Mouse (Mus musculus) granulocyte monocyte progenitor cell, adult 5-6 weeks (primary cell): ENCODE measurements around the gene Irgm1. TPM values are rescaled to one million over a fixed set of nuclear protein-coding genes. Genes with fewer than 3 reads are reported as not detected.
"Not testable (repeated sequence)": the region's sequence is repeated elsewhere in the genome, so short reads cannot be mapped to it uniquely, and the experiment has no call there.

Source experiments
- ATAC-seq: replicated peaks from 2 replicates; pipeline ENCODE4 v1.8.0; 2016; ENCODE audit warnings: mild to moderate bottlenecking, moderate TSS enrichment, inconsistent platforms; ENCODE audit not compliant: poor library complexity, severe bottlenecking
- total RNA-seq, 2 experiments: library from RNA; stranded (forward) in 1 of 2; stranded (reverse) in 1 of 2; fragments of 200-712, 200-1000 nt in 1 of 2; fragments of >200 nt in 1 of 2; fragmentation: Nextera tagmentation in 1 of 2; gene quantifications; 2 replicates each; pipeline ENCODE4 v1.2.3; 2014 to 2017

Gene Irgm1
- total RNA-seq, 2 experiments from 2014 or later: 22.1 to 45.0 TPM

- ATAC-seq: no peak
These were observed 34.5 kb downstream of the Irgm1 start for GRCm38 (mm10) chr11:48836990-48837309.

- no peak for ATAC-seq
These were observed 35.6 kb downstream of the Irgm1 start for GRCm38 (mm10) chr11:48835923-48836322.

GRCm38 (mm10) chr11:48833731-48834639 lies 37.5 kb downstream of the Irgm1 start:
- ATAC-seq: peak; percentile 54

- ATAC-seq: no peak
These were observed 38.3 kb downstream of the Irgm1 start for GRCm38 (mm10) chr11:48833078-48833730.

- ATAC-seq: no peak
These were observed 40.2 kb downstream of the Irgm1 start for GRCm38 (mm10) chr11:48831273-48831672.

GRCm38 (mm10) chr11:48830279-48830678 lies 41.2 kb downstream of the Irgm1 start:
- no peak for ATAC-seq

GRCm38 (mm10) chr11:48827926-48828325 lies 43.6 kb downstream of the Irgm1 start:
- no peak for ATAC-seq

GRCm38 (mm10) chr11:48826752-48827096 lies 44.8 kb downstream of the Irgm1 start:
- no peak for ATAC-seq

GRCm38 (mm10) chr11:48825979-48826751 lies 45.3 kb downstream of the Irgm1 start, which contains the start of the genes Trim7 and Gm12184:
Gene Trim7, plus strand, starts transcription at chr11:48826140.
Gene Gm12184, minus strand, starts transcription at chr11:48826655.
- ATAC-seq: peak; percentile 50

- ATAC-seq: no peak
These were observed 47.1 kb downstream of the Irgm1 start for GRCm38 (mm10) chr11:48824311-48824830.

GRCm38 (mm10) chr11:48823536-48823972 lies 47.9 kb downstream of the Irgm1 start:
- ATAC-seq: peak; percentile 49

- no peak for ATAC-seq
These were observed 48.5 kb downstream of the Irgm1 start for GRCm38 (mm10) chr11:48822768-48823512.

- ATAC-seq: not testable (repeated sequence)
These were observed 50.2 kb downstream of the Irgm1 start for GRCm38 (mm10) chr11:48821299-48821698.

GRCm38 (mm10) chr11:48820308-48820674 lies 51.2 kb downstream of the Irgm1 start:
- no peak for ATAC-seq

GRCm38 (mm10) chr11:48819614-48820307 lies 51.7 kb downstream of the Irgm1 start:
- ATAC-seq: no peak

- ATAC-seq: peak; percentile 15
These were observed 53.1 kb downstream of the Irgm1 start for GRCm38 (mm10) chr11:48818346-48818745.

GRCm38 (mm10) chr11:48817794-48818193 lies 53.7 kb downstream of the Irgm1 start:
- no peak for ATAC-seq

GRCm38 (mm10) chr11:48816800-48817665 lies 54.5 kb downstream of the Irgm1 start, which contains the start of gene Trim41:
Gene Trim41, minus strand, starts transcription at chr11:48817353.
- ATAC-seq: peak; percentile 74
